Mouse (Mus musculus) heart, postnatal 0 days (tissue): ENCODE results near the gene Rln1. TPM values are rescaled to one million over a fixed set of nuclear protein-coding genes. Genes with fewer than 3 reads are reported as not detected.

ENCODE experiments used
- ATAC-seq: fragments of 200-750 bp; cut with Nextera tagmentation; 2 replicates; pipeline ENCODE4 v1.8.0; 2017; ENCODE audit warnings: low read depth, moderate number of reproducible peaks, moderate library complexity; ENCODE audit not compliant: insufficient read depth
- DNase-seq: peaks from one replicate; pipeline ENCODE4 v3.0.0-alpha.2; 2016; ENCODE audit warnings: low spot score
- H3K27ac ChIP-seq: fragments of 300-500 bp; sonication (generic); 2 replicates; pipeline ENCODE4 v1.5.1; 2014; ENCODE audit warnings: low read depth, mild to moderate bottlenecking
- H3K27me3 ChIP-seq: fragments of 300-500 bp; sonication (generic); 2 replicates; pipeline ENCODE4 v1.6.1; 2014; ENCODE audit warnings: low read length, mixed read lengths; ENCODE audit not compliant: control insufficient read depth, insufficient read depth
- H3K36me3 ChIP-seq: fragments of 300-500 bp; sonication (generic); replicated peaks from 2 replicates; pipeline ENCODE4 v1.6.1; 2014; ENCODE audit warnings: low read length, mixed read lengths; ENCODE audit not compliant: control insufficient read depth, insufficient read depth
- H3K4me1 ChIP-seq: fragments of 300-500 bp; sonication (generic); 2 replicates; pipeline ENCODE4 v1.6.1; 2014; ENCODE audit warnings: antibody characterized with exemption; ENCODE audit not compliant: control insufficient read depth, insufficient read depth
- H3K4me2 ChIP-seq: fragments of 300-500 bp; sonication (generic); 2 replicates; pipeline ENCODE4 v1.6.1; 2014; ENCODE audit warnings: low read depth, mild to moderate bottlenecking, low read length, moderate library complexity
- H3K4me3 ChIP-seq: fragments of 300-500 bp; sonication (generic); 2 replicates; pipeline ENCODE4 v1.5.1; 2014; ENCODE audit warnings: low read depth, low read length
- H3K9ac ChIP-seq: fragments of 300-500 bp; sonication (generic); replicated peaks from 2 replicates; pipeline ENCODE4 v1.6.1; 2014; ENCODE audit warnings: low read depth, low read length, mixed read lengths
- H3K9me3 ChIP-seq: fragments of 300-500 bp; sonication (generic); replicated peaks from 2 replicates; pipeline ENCODE4 v1.6.1; 2016; ENCODE audit warnings: low read length; ENCODE audit not compliant: control insufficient read depth
- CTCF ChIP-seq: IDR thresholded peaks from 2 replicates; pipeline ENCODE4 v1.5.1; 2016; ENCODE audit warnings: antibody characterized with exemption, control low read depth, low read depth
- EP300 ChIP-seq: IDR thresholded peaks from 2 replicates; pipeline ENCODE4 v1.6.1; 2016; ENCODE audit warnings: antibody characterized with exemption, low read depth
- WGBS: fragments of 180-500 bp; shearing (Covaris S2); extraction: QIAGEN DNeasy Blood & Tissue Kit; methylation state at CpG from one replicate; pipeline ENCODE4 v1.1.7; 2014; 5-methylcytosine and 5-hydroxymethylcytosine counted together
- polyA plus RNA-seq: library from polyadenylated mRNA; unstranded; fragments of >200 nt; fragmentation: Nextera tagmentation; extraction: Ambion mirVana; gene quantifications from 2 replicates; pipeline ENCODE4 v1.2.1, GENCODE M21; 2015
- total RNA-seq: library from RNA; depleted of rRNA; stranded (reverse); fragments of >200 nt; gene quantifications from 2 replicates; pipeline ENCODE4 v1.2.3, GENCODE M21; 2014; ENCODE audit warnings: low replicate concordance

Rln1 gene
- total and polyA plus RNA-seq, 2 experiments from 2014 or later, result 0.31 TPM; not detected in 1

DNA sequence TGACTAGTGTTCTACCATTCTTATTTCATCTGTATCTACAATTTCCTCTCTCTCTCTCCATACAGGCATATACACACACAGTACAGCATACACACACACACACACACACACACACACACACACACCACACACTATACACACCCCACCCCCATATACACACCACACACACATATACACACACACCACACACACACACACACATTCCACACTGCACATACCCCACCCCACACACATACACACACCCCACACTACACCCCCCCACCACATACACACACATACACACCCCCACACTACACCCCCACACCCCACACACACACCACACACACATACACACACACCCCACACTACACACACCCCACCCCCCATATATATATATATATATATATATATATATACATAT lies 10.4 kb upstream of the Rln1 start:
- no peak for DNase-seq
- H3K4me2 ChIP-seq, result no peak overlapping the region
- ATAC-seq, result no peak
- no peak overlapping the region for H3K27ac ChIP-seq
- no peak overlapping the region for H3K4me3 ChIP-seq
- H3K4me1 ChIP-seq, result no peaks in the 10 kb centered on the region
- no peaks in the 10 kb centered on the region for H3K9me3 ChIP-seq
- H3K9ac ChIP-seq, result no peak overlapping the region
- TF ChIP-seq CTCF (no peak), EP300 (no peak)
- H3K27me3 ChIP-seq, result no peaks in the 10 kb centered on the region
- H3K36me3 ChIP-seq, result peaks cover 2% of the 10 kb centered on the region; the same call in 1 of the 2 replicates

DNA sequence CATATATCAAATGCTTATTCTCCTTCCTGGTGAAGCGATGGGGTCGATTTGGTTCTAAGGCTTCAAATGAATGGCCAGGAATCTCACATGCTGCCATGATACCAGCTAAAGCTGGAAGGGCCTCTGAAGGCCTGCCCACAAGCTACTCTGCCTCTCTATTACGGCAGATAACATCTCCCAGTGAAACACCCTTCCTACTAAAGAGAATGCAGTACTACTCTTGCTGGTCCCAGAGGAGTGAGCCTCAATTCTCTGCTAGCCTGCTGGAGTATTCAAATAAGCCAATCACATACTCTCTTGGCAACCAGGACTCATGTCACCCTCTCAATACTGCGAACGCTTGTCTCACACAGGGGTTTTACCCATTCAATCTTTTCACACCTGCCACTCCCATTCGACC lies 7.8 kb upstream of the Rln1 start:
- 68% methylated on average over 6 of the region's 6 CpGs for WGBS
- no peak for ATAC-seq
- TF ChIP-seq EP300 (no peak), CTCF (no peak)
- Histone ChIP-seq H3K27me3 (no peaks in the 10 kb centered on the region), H3K27ac (no peak overlapping the region), H3K4me3 (no peak overlapping the region), H3K4me2 (no peak overlapping the region), H3K36me3 (no peaks in the 10 kb centered on the region), H3K9ac (no peak overlapping the region), H3K4me1 (no peaks in the 10 kb centered on the region), H3K9me3 (no peaks in the 10 kb centered on the region)
- DNase-seq, result no peak

DNA sequence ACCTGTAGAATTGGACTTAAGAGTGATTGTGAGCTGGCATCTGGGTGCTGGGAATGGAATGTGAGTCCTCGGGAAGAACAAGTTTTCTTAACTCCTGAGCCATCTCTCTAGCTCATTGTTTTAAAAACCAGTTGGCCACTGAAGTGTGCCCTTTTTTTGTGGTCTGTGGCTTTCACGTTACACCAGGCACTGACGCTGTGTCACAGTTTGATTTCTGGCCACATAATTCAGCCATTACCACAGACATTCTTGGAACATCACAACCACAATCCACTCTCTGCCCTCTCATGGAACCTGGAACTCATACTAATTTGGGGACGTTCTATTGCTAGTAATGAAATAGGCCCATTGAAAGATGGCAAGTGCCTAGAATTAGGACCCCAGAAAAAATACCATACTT lies 6.6 kb upstream of the Rln1 start:
- Histone ChIP-seq H3K9ac (no peak overlapping the region), H3K27me3 (no peaks in the 10 kb centered on the region), H3K9me3 (no peaks in the 10 kb centered on the region), H3K4me2 (no peak overlapping the region), H3K4me3 (no peak overlapping the region), H3K36me3 (no peaks in the 10 kb centered on the region), H3K27ac (no peak overlapping the region), H3K4me1 (no peaks in the 10 kb centered on the region)
- WGBS, result 75% methylated on average over 4 of the region's 4 CpGs
- DNase-seq (no peak), ATAC-seq (no peak)
- TF ChIP-seq CTCF, result no peak
- no peak for TF ChIP-seq EP300

- H3K9me3 ChIP-seq, result no peaks in the 10 kb centered on the region
- H3K4me2 ChIP-seq, result no peak overlapping the region
- H3K36me3 ChIP-seq, result no peaks in the 10 kb centered on the region
- H3K27ac ChIP-seq, result no peak overlapping the region
- H3K4me1 ChIP-seq, result 0 out of 2 replicates have a peak, but pooled peaks cover 6% of the 10 kb centered on the region
- TF ChIP-seq CTCF, result no peak
- TF ChIP-seq EP300, result no peak
- no peaks in the 10 kb centered on the region for H3K27me3 ChIP-seq
- 88% methylated on average over 2 of the region's 2 CpGs for WGBS
- H3K4me3 ChIP-seq, result no peak overlapping the region
- DNase-seq, result no peak
- H3K9ac ChIP-seq, result no peak overlapping the region
- no peak for ATAC-seq
These were observed 2.2 kb upstream of the Rln1 start for GRCm38 (mm10) chr19:29336624-29337023.

DNA sequence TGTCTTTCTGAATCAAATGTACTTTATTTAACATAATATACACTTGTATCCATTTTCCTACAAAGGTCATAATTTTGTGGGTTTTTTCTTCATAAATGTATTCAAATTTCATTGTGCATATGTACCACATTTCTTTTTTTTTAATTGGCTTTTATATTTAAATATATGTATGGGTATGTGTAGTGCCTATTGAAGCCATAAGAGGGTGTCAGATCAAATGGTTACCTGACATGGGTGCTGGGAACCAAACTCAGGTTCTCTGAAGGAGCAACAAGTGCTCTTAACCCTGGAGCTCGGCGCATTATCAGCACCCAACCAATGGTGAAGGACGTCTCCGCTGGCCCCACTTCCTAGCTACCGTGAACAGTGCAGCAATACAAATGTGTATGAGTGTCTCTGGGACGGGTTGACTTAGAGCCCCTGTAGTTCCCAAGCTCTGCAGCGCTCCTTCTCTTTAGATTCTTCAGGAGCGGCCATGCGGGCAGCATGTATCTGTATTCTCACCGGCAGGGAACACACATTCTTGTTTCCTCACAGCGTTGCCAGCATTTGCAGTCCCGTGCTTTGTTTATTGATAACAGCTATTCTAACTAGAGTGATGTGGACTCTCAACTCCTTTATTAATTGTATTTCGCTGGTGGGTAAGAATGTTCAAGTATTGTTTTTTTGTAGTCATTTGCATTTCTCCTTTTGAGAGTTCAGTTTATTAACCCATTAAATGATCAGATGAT lies 7.5 kb downstream of the Rln1 start:
- TF ChIP-seq CTCF, result no peak
- no peak for TF ChIP-seq EP300

DNA sequence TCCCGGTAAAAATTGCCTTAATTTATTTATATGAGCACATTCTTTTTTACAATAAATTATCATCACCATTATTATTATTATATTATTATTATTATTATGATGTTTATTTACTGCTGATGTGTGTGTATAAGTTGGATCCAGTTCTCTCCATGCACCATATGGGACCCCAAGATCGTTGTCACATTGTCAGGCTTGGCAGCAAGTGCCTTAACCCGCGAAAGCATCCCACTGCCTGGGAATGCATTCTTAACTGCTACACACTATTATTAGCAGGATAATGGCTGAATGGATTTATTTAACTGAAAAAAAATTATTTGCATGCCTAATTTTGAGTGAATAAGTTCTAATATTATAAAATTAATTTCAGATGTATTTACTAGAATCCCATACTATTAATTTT lies 8.1 kb downstream of the Rln1 start:
- H3K27me3 ChIP-seq, result 0 out of 2 replicates have a peak, but pooled peaks cover 6% of the 10 kb centered on the region
- DNase-seq (no peak), ATAC-seq (no peak)
- no peaks in the 10 kb centered on the region for H3K36me3 ChIP-seq
- H3K27ac ChIP-seq, result no peak overlapping the region
- no peak overlapping the region for H3K4me3 ChIP-seq
- H3K9me3 ChIP-seq, result no peaks in the 10 kb centered on the region
- H3K9ac ChIP-seq, result no peak overlapping the region
- TF ChIP-seq CTCF, result no peak
- TF ChIP-seq EP300, result no peak
- 78% methylated on average over 4 of the region's 4 CpGs for WGBS
- H3K4me1 ChIP-seq, result no peaks in the 10 kb centered on the region
- H3K4me2 ChIP-seq, result no peak overlapping the region

More for the DNA sequence above, 7.5 kb downstream of the Rln1 start:
- ATAC-seq (no peak), DNase-seq (no peak)
- H3K9ac ChIP-seq, result no peak overlapping the region
- no peaks in the 10 kb centered on the region for H3K4me1 ChIP-seq
- no peaks in the 10 kb centered on the region for H3K36me3 ChIP-seq
- WGBS, result 72% methylated on average over 13 of the region's 13 CpGs
- no peaks in the 10 kb centered on the region for H3K9me3 ChIP-seq
- H3K4me2 ChIP-seq, result no peak overlapping the region
- H3K27me3 ChIP-seq, result 0 out of 2 replicates have a peak, but pooled peaks cover 6% of the 10 kb centered on the region
- no peak overlapping the region for H3K27ac ChIP-seq
- no peak overlapping the region for H3K4me3 ChIP-seq
